ENCODE assay signal across 9 mouse cellular contexts in genomic region chr3:87745036-87745659, GRCm38 (mm10). TPM values are rescaled to one million over a fixed set of nuclear protein-coding genes. Genes with fewer than 3 reads are reported as not detected.
DNase-seq lines count a peak whose midpoint lies in the region; ATAC-seq and TF ChIP-seq lines count a peak whose summit lies in the region.
"Had no signal": no experiment of that assay in that cellular context is flagged by ENCODE, and none has a peak within 500 bp of the region (broad histone marks: within the 10 kb centered on the region; RNA-seq: fewer than 3 reads in every experiment).

No protein-coding gene starts in this region.

- no peak for TF ChIP-seq CTCF in liver, postnatal 0 days (IDR thresholded peaks at IDR 0.05; ENCODE audit: low read depth)

- WGBS in liver, embryonic 12.5 days (ENCODE audit: insufficient replicate concordance) = 40% methylated on average over 15 of the region's 18 CpGs
- WGBS in liver, postnatal 0 days (ENCODE audit: insufficient replicate concordance) = 52% methylated on average over 18 of the region's 18 CpGs
- 35% methylated on average over 17 of the region's 18 CpGs for WGBS in forebrain, embryonic 13.5 days
- WGBS in neural tube, embryonic 13.5 days = 32% methylated on average over 18 of the region's 18 CpGs

- H3K9me3 ChIP-seq in liver, embryonic 12.5 days (replicated peaks) = no peaks in the 10 kb centered on the region
- H3K9me3 ChIP-seq in liver, postnatal 0 days (ENCODE audit: low read length) = no peaks in the 10 kb centered on the region
- no peaks in the 10 kb centered on the region for H3K9me3 ChIP-seq in forebrain, embryonic 13.5 days (replicated peaks)
- no peaks in the 10 kb centered on the region for H3K9me3 ChIP-seq in neural tube, embryonic 13.5 days

- H3K36me3 ChIP-seq in liver, embryonic 12.5 days = no peaks in the 10 kb centered on the region
- H3K36me3 ChIP-seq in liver, postnatal 0 days (replicated peaks; ENCODE audit: insufficient read depth, low read length) = no peaks in the 10 kb centered on the region; the same call in 1 of the 2 replicates
- H3K36me3 ChIP-seq in forebrain, embryonic 13.5 days (ENCODE audit: poor library complexity, severe bottlenecking) = 0 out of 2 replicates have a peak, but pooled peaks cover 12% of the 10 kb centered on the region
- peaks cover 5% of the 10 kb centered on the region; the same call in 1 of the 2 replicates for H3K36me3 ChIP-seq in neural tube, embryonic 13.5 days

- no peak for TF ChIP-seq EP300 in liver, postnatal 0 days (IDR thresholded peaks at IDR 0.05; ENCODE audit: low read depth)

- H3K4me3 ChIP-seq in liver, embryonic 12.5 days = no peak overlapping the region
- no peak overlapping the region for H3K4me3 ChIP-seq in liver, postnatal 0 days (ENCODE audit: low read depth, low read length)
- H3K4me3 ChIP-seq in forebrain, embryonic 13.5 days = no peak overlapping the region
- peak overlapping the region; percentile 15; the same call in 1 of the 2 replicates for H3K4me3 ChIP-seq in neural tube, embryonic 13.5 days
- H3K4me3 ChIP-seq: myocyte had no signal

- H3K27me3 ChIP-seq in liver, embryonic 12.5 days (replicated peaks) = peaks cover 6% of the 10 kb centered on the region; the same call in 1 of the 2 replicates
- H3K27me3 ChIP-seq in liver, postnatal 0 days (ENCODE audit: insufficient read depth, low read length) = no peaks in the 10 kb centered on the region
- H3K27me3 ChIP-seq in forebrain, embryonic 13.5 days = 0 out of 2 replicates have a peak, but pooled peaks cover 2% of the 10 kb centered on the region
- H3K27me3 ChIP-seq in neural tube, embryonic 13.5 days = no peaks in the 10 kb centered on the region

- DNase-seq in liver, postnatal 0 days = no peak
- peak; percentile 74 to 80 for DNase-seq in kidney, postnatal 4 days
- no peak for DNase-seq in cerebellum, postnatal 4 days (ENCODE audit: low spot score in 2 of 2)
- no peak for DNase-seq in right cerebral cortex, adult 18-20 months
- DNase-seq in left cerebral cortex, adult 11 months (ENCODE audit: low spot score) = no peak

- no peak for ATAC-seq in liver, embryonic 12.5 days
- no peak for ATAC-seq in liver, postnatal 0 days
- ATAC-seq in forebrain, embryonic 13.5 days = no peak
- ATAC-seq in neural tube, embryonic 13.5 days (ENCODE audit: low read depth) = no peak

- H3K9ac ChIP-seq in liver, embryonic 12.5 days = no peak overlapping the region
- no peak overlapping the region for H3K9ac ChIP-seq in liver, postnatal 0 days (replicated peaks)
- no peak overlapping the region for H3K9ac ChIP-seq in forebrain, embryonic 13.5 days
- H3K9ac ChIP-seq in neural tube, embryonic 13.5 days = peak overlapping the region; percentile 59

- H3K4me1 ChIP-seq in liver, embryonic 12.5 days = no peaks in the 10 kb centered on the region
- no peaks in the 10 kb centered on the region for H3K4me1 ChIP-seq in liver, postnatal 0 days (ENCODE audit: insufficient read depth)
- H3K4me1 ChIP-seq in forebrain, embryonic 13.5 days = peaks cover 12% of the 10 kb centered on the region
- H3K4me1 ChIP-seq in neural tube, embryonic 13.5 days (replicated peaks) = peaks cover 14% of the 10 kb centered on the region

- peak overlapping the region; percentile 3; the same call in 1 of the 2 replicates for H3K4me2 ChIP-seq in liver, embryonic 12.5 days
- no peak overlapping the region for H3K4me2 ChIP-seq in liver, postnatal 0 days (ENCODE audit: low read depth, low read length)
- H3K4me2 ChIP-seq in forebrain, embryonic 13.5 days = peak overlapping the region; percentile 36
- peak overlapping the region; percentile 48 for H3K4me2 ChIP-seq in neural tube, embryonic 13.5 days

- H3K27ac ChIP-seq in liver, embryonic 12.5 days = no peak overlapping the region
- H3K27ac ChIP-seq in liver, postnatal 0 days (ENCODE audit: low read depth) = no peak overlapping the region
- no peak overlapping the region for H3K27ac ChIP-seq in forebrain, embryonic 13.5 days
- H3K27ac ChIP-seq in neural tube, embryonic 13.5 days (replicated peaks) = no peak overlapping the region

RNA-seq across cellular contexts. Expression of gene Lrrc71, which starts 3.3 kb away (rescaled TPM):
- polyA plus RNA-seq in liver, embryonic 12.5 days (2016; fragmentation: Nextera tagmentation; extraction: Ambion mirVana) = 0.13 and 0.29 TPM in 2 replicates
- 0.23 and 0.25 TPM in 2 replicates for polyA plus RNA-seq in liver, postnatal 0 days (2015; fragmentation: Nextera tagmentation; extraction: Ambion mirVana)
- 0.35 and 0.58 TPM in 2 replicates for polyA plus RNA-seq in forebrain, embryonic 13.5 days (2015; fragmentation: Nextera tagmentation; extraction: Ambion mirVana)
- polyA plus RNA-seq in neural tube, embryonic 13.5 days (2015; fragmentation: Nextera tagmentation; extraction: Ambion mirVana) = 0.40 and 0.50 TPM in 2 replicates

RNA-seq across cellular contexts. Expression of gene Ntrk1, which starts 49.8 kb away (rescaled TPM):
- 0.31 and 0.59 TPM in 2 replicates for polyA plus RNA-seq in liver, embryonic 12.5 days (2016; fragmentation: Nextera tagmentation; extraction: Ambion mirVana)
- 0.47 and 0.53 TPM in 2 replicates for polyA plus RNA-seq in liver, postnatal 0 days (2015; fragmentation: Nextera tagmentation; extraction: Ambion mirVana)
- polyA plus RNA-seq in forebrain, embryonic 13.5 days (2015; fragmentation: Nextera tagmentation; extraction: Ambion mirVana) = 0.53 and 0.88 TPM in 2 replicates
- 219 and 314 TPM in 2 replicates for polyA plus RNA-seq in neural tube, embryonic 13.5 days (2015; fragmentation: Nextera tagmentation; extraction: Ambion mirVana)
- polyA plus RNA-seq: myocyte had no signal

RNA-seq across cellular contexts. Expression of gene Insrr, which starts 51.6 kb away (rescaled TPM):
- 0.05 TPM in 1 of 2 replicates, not detected in the other for polyA plus RNA-seq in liver, embryonic 12.5 days (2016; fragmentation: Nextera tagmentation; extraction: Ambion mirVana)
- not detected in 2 replicates for polyA plus RNA-seq in liver, postnatal 0 days (2015; fragmentation: Nextera tagmentation; extraction: Ambion mirVana)
- polyA plus RNA-seq in forebrain, embryonic 13.5 days (2015; fragmentation: Nextera tagmentation; extraction: Ambion mirVana) = 0.33 and 0.43 TPM in 2 replicates
- 3.4 and 5.4 TPM in 2 replicates for polyA plus RNA-seq in neural tube, embryonic 13.5 days (2015; fragmentation: Nextera tagmentation; extraction: Ambion mirVana)
- polyA plus RNA-seq: myocyte had no signal

Comparison
In these comparisons a context has a peak if more than half of its experiments do, and no peak if none do; other contexts are left out.
1. DNase-seq: peak in kidney, postnatal 4 days (2 of 2); none in liver, postnatal 0 days (single experiment), cerebellum, postnatal 4 days (0 of 2), right cerebral cortex, adult 18-20 months (single experiment) and left cerebral cortex, adult 11 months (single experiment).
2. RNA of gene Ntrk1, which starts 49.8 kb away (polyA plus RNA-seq): 219 to 314 TPM in neural tube, embryonic 13.5 days; 0.53 to 0.88 TPM in forebrain, embryonic 13.5 days, 0.47 to 0.53 TPM in liver, postnatal 0 days and 0.31 to 0.59 TPM in liver, embryonic 12.5 days; every median in the first group is over 100 times any median in the second.